Mouse (Mus musculus) hindbrain, embryonic 11.5 days (tissue): ENCODE data around the gene Prmt1. TPM values are rescaled to one million over a fixed set of nuclear protein-coding genes. Genes with fewer than 3 reads are reported as not detected.

ENCODE experiments used
- ATAC-seq: fragments of 200-750 bp; cut with Nextera tagmentation; 2 replicates; pipeline ENCODE4 v1.8.0; 2017; ENCODE audit warnings: mild to moderate bottlenecking, moderate TSS enrichment, moderate library complexity; ENCODE audit not compliant: low FRiP score
- DNase-seq: peaks from one replicate; pipeline ENCODE4 v3.0.0-alpha.2; 2015; ENCODE audit warnings: low spot score
- H3K27ac ChIP-seq: fragments of 300-500 bp; sonication (generic); 2 replicates; pipeline ENCODE4 v1.5.1; 2014; ENCODE audit warnings: mild to moderate bottlenecking, low read depth, low read length
- H3K27me3 ChIP-seq: fragments of 300-500 bp; sonication (generic); 2 replicates; pipeline ENCODE4 v1.6.1; 2014; ENCODE audit warnings: mild to moderate bottlenecking, low read length, moderate library complexity, mixed read lengths; ENCODE audit not compliant: control insufficient read depth, insufficient read depth
- H3K36me3 ChIP-seq: fragments of 300-500 bp; sonication (generic); 2 replicates; pipeline ENCODE4 v1.6.1; 2014; ENCODE audit warnings: mild to moderate bottlenecking, low read length, moderate library complexity, mixed read lengths; ENCODE audit not compliant: control insufficient read depth, insufficient read depth
- H3K4me1 ChIP-seq: fragments of 300-500 bp; sonication (generic); replicated peaks from 2 replicates; pipeline ENCODE4 v1.6.1; 2014; ENCODE audit warnings: low read length, mixed read lengths; ENCODE audit not compliant: control insufficient read depth, insufficient read depth
- H3K4me2 ChIP-seq: fragments of 300-500 bp; sonication (generic); replicated peaks from 2 replicates; pipeline ENCODE4 v1.6.1; 2014; ENCODE audit warnings: mild to moderate bottlenecking, low read depth, low read length
- H3K4me3 ChIP-seq: fragments of 300-500 bp; sonication (generic); 2 replicates; pipeline ENCODE4 v1.5.1; 2014; ENCODE audit warnings: low read depth, low read length
- H3K9ac ChIP-seq: fragments of 300-500 bp; sonication (generic); 2 replicates; pipeline ENCODE4 v1.6.1; 2014; ENCODE audit warnings: low read depth, low read length
- H3K9me3 ChIP-seq: fragments of 300-500 bp; sonication (generic); 2 replicates; pipeline ENCODE4 v1.6.1; 2016; ENCODE audit warnings: low read length; ENCODE audit not compliant: control insufficient read depth
- WGBS: fragments of 180-500 bp; shearing (Covaris S2); extraction: QIAGEN DNeasy Blood & Tissue Kit; methylation state at CpG from one replicate; pipeline ENCODE4 v1.1.7; 2014; 5-methylcytosine and 5-hydroxymethylcytosine counted together
- polyA plus RNA-seq: library from polyadenylated mRNA; unstranded; fragments of >200 nt; fragmentation: Nextera tagmentation; extraction: Ambion mirVana; gene quantifications from 2 replicates; pipeline ENCODE4 v1.2.1, GENCODE M21; 2014

The Prmt1 gene
- polyA plus RNA-seq, 1 experiment from 2014 or later, result 249 TPM

DNA sequence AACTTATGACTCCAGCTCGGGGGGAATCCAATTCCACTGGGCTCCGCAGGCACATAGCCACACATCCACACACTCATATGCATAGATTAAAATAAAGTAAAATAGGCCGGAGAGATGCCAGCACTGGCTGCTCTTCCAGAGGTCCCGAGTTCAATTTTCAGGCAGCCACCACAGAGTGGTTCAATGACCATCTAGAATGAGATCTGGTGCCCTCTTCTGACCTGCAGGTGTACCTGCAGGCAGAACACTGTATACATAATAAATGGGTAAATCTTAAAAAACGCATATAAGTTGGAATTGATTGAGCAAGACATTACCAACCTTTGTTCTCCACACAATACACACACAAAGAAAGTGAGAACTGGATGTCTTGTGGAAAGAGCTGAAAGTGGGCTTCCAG, 30.7 kb downstream of the Prmt1 start:
- no peaks in the 10 kb centered on the region for H3K4me1 ChIP-seq
- no peak overlapping the region for H3K4me2 ChIP-seq
- H3K9ac ChIP-seq, result no peak overlapping the region
- no peak overlapping the region for H3K27ac ChIP-seq
- H3K9me3 ChIP-seq, result no peaks in the 10 kb centered on the region
- H3K27me3 ChIP-seq, result peaks cover 13% of the 10 kb centered on the region
- 52% methylated on average over 5 of the region's 5 CpGs for WGBS
- DNase-seq (peak; percentile 41), ATAC-seq (no peak)
- no peaks in the 10 kb centered on the region for H3K36me3 ChIP-seq
- no peak overlapping the region for H3K4me3 ChIP-seq

DNA sequence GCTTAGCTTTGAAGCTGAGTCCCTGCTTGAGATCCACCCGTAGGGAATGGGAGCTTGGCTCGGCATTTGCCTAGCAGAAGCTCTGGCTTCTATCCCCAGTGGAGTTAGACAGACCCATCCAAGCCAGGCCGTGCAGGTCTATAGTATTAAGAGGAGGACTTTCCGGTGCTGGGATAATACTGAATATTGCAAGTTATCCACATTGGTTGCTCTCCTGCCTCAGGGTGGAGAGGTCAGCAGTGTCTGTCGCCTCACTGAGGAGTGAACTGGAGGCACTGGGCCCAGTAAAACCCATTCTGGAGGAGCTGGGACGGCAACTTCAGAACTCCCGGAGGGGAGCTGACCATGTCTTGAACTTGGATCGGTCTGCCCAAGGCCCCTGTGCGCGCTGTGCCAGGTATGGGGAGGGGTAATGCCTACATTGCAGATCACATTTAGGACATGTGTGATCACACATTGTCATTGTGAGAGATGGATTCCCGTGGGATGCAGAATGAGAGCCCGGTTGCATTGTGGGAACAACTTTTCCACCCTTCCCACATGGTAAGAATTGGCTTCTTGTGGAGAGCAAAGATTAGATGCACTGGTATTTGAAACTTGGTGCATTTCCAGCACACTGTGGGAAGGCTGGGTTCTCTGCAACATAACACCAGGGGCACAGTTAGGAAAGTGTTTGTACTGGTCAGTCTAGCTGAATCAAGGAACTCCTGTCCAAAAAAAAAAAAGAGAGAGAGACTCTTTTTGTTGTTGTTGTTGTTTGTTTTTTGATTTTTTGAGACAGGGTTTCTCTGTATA, 32.1 kb downstream of the Prmt1 start:
- no peak overlapping the region for H3K9ac ChIP-seq
- H3K4me3 ChIP-seq, result no peak overlapping the region
- no peak overlapping the region for H3K27ac ChIP-seq
- no peak for DNase-seq
- peaks cover 20% of the 10 kb centered on the region for H3K27me3 ChIP-seq
- H3K4me2 ChIP-seq, result no peak overlapping the region
- H3K4me1 ChIP-seq, result no peaks in the 10 kb centered on the region
- 81% methylated on average over 12 of the region's 12 CpGs for WGBS
- H3K36me3 ChIP-seq, result no peaks in the 10 kb centered on the region
- no peak for ATAC-seq
- H3K9me3 ChIP-seq, result no peaks in the 10 kb centered on the region

DNA sequence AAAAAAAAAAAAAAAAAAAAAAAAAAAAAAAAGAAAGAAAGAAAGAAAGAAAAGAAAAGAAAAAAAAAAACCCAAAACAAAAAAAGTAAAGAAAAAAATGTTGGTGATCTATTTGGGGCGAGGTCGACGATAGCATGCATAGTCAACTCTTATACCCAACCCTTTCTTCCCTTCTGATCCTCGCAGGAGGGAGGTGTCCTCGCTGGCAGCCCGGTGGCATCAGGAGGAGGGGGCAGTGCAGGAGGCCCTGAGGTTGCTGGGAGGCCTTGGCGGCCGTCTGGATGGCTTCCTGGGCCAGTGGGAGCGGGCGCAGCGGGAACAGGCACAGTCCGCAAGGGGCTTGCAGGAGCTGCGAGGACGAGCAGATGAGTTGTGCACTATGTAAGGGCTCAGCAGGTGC, 32.8 kb downstream of the Prmt1 start:
- no peak for DNase-seq
- Histone ChIP-seq H3K27me3 (peaks cover 20% of the 10 kb centered on the region), H3K27ac (no peak overlapping the region), H3K4me2 (no peak overlapping the region), H3K9ac (no peak overlapping the region), H3K36me3 (no peaks in the 10 kb centered on the region), H3K4me1 (no peaks in the 10 kb centered on the region), H3K9me3 (no peaks in the 10 kb centered on the region), H3K4me3 (no peak overlapping the region)
- WGBS, result 56% methylated on average over 14 of the region's 14 CpGs
- no peak for ATAC-seq

DNA sequence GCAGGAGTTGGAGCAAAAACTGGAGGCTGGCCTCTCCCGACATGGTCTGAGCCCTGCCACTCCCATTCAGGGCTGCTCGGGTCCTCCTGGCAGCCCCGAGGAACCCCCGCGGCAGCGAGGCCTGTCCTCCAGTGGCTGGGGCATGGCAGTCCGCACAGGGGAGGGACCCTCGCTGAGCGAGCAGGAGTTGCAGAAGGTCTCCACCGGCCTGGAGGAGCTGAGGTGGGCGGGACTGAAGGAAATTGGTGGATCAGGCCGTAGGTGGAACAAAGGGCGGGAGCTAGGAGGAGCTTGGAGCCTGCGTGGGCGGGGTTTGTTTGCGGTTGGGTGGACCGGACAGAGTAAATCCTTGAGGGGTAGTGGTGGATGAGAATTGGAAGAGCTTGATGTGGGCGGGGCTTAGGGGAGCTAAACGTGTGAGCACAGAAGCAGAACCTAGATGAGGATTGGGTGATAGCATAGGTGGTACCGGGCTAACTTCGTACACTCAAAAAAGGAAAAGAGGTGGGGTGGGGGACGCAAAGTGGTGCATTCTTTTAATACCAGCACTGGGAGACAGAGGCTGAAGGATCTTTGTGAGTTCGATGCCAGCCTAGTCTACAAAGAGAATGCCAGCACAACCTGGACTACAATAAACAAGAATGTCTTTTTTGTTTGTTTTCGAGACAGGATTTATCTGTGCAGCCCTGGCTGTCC, 33.6 kb downstream of the Prmt1 start:
- no peaks in the 10 kb centered on the region for H3K36me3 ChIP-seq
- DNase-seq (peak; percentile 92), ATAC-seq (peak; percentile 83)
- peak overlapping the region; percentile 42 for H3K9ac ChIP-seq
- H3K4me3 ChIP-seq, result peak overlapping the region; percentile 36
- no peak overlapping the region for H3K27ac ChIP-seq
- H3K9me3 ChIP-seq, result no peaks in the 10 kb centered on the region
- peak overlapping the region; percentile 69 for H3K4me2 ChIP-seq
- WGBS, result 6% methylated on average over 24 of the region's 24 CpGs
- H3K4me1 ChIP-seq, result no peaks in the 10 kb centered on the region
- H3K27me3 ChIP-seq, result peaks cover 20% of the 10 kb centered on the region

DNA sequence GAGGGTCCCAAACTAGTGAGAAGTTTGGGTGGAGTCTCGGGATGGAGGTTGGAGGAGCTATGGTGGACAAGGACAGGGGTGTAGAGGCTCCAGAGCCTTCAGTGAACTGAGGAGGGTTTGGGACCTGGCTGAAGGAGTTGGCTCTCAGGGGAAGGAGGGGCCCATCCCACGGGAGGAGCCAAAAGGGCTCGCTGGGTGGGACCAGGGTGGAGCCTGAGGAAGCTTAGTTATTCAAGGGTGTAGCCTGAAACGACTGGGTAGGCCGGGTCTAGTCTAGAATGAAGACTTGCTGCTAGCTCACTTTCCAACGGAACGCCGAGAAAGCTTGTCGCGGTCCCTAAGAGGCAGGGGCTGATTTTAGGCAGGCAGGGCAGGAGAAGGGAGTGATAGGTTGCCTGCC, 34.4 kb downstream of the Prmt1 start:
- Histone ChIP-seq H3K4me1 (no peaks in the 10 kb centered on the region), H3K9me3 (no peaks in the 10 kb centered on the region), H3K36me3 (no peaks in the 10 kb centered on the region), H3K27ac (no peak overlapping the region), H3K4me3 (peak overlapping the region; percentile 36; the same call in 1 of the 2 replicates), H3K4me2 (peak overlapping the region; percentile 69), H3K27me3 (peaks cover 20% of the 10 kb centered on the region), H3K9ac (no peak overlapping the region)
- 0% methylated on average over 10 of the region's 10 CpGs for WGBS
- DNase-seq (peak; percentile 51), ATAC-seq (0 out of 2 replicates have a peak, but pooled peaks have one; percentile 8)

DNA sequence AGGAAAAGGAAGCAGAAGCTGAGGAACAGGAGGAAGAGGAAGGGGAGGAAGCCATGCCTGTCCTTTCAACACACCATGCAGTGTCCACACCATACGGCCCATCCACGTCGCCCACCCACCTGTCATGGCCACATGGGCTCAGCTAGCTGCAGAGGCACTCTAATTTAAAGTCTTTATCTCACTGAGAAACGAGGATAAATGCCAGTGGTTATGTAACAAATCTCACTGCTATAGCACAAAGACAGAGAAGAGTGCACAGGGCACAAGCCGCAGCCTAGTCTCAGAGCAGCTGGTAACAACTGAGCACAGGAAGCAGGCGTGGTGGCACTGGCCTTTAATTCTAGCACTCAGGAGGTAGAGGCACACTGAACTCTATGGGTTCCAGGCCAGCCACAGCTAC, 36.4 kb downstream of the Prmt1 start:
- Histone ChIP-seq H3K9ac (no peak overlapping the region), H3K36me3 (no peaks in the 10 kb centered on the region), H3K4me3 (no peak overlapping the region), H3K9me3 (no peaks in the 10 kb centered on the region), H3K27ac (no peak overlapping the region), H3K4me2 (no peak overlapping the region), H3K4me1 (no peaks in the 10 kb centered on the region), H3K27me3 (peaks cover 20% of the 10 kb centered on the region)
- DNase-seq (no peak), ATAC-seq (no peak)
- WGBS, result 82% methylated on average over 6 of the region's 6 CpGs

DNA sequence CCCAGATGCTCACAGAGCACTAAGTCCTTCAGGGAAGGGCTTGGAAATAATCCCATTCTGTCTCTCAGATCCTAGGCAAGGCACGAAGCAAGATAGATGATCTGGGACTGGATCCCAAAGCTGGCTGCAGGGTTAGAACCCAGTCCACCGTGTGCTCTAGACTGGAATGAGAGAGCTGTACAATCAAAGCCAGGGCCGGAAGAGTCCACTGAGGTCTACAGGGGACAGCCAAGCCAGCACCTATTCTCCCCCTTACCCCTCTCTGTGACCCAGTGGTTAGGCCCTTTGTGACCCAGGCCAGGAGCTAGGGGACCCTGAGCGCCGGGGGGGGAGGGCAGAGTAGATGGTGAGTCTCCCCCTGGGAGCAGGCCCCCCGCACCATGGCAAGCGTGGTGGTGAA, 43.5 kb downstream of the Prmt1 start, which contains the start of gene Tsks:
TSS of gene Tsks (plus strand) at position 301 of the 400 bp plus-strand sequence.
- H3K27ac ChIP-seq, result no peak within 1 kb of the TSS
- WGBS, result 85% methylated on average over 7 of the region's 7 CpGs
- no peak within 1 kb of the TSS for H3K9ac ChIP-seq
- H3K4me2 ChIP-seq, result no peak within 1 kb of the TSS
- no peak within 1 kb of the TSS for H3K4me3 ChIP-seq
- no peaks in the 10 kb centered on the region for H3K36me3 ChIP-seq
- ATAC-seq (no peak), DNase-seq (no peak)
- no peaks in the 10 kb centered on the region for H3K4me1 ChIP-seq
- H3K27me3 ChIP-seq, result no peaks in the 10 kb centered on the region
- no peaks in the 10 kb centered on the region for H3K9me3 ChIP-seq

DNA sequence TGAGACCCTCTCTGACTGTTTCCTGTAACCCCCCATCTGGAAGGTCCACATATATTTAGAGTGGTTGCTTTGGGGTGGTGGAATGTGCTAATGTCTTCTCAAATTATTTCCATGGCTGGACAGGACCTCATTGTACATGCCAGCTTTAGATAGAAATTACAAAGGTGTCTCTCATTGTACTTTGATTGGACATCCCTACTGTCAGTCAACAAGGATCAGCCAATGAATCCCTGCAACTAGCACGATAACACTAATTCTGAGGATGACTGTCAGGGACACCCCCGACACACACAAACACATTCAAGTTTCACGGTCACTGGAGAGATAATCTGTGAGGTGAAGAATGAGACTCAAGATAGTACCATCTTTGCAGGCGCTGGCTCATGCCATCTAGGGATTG, 47.7 kb downstream of the Prmt1 start:
- DNase-seq (no peak), ATAC-seq (no peak)
- Histone ChIP-seq H3K9me3 (no peaks in the 10 kb centered on the region), H3K4me2 (no peak overlapping the region), H3K36me3 (no peaks in the 10 kb centered on the region), H3K4me1 (no peaks in the 10 kb centered on the region), H3K27ac (no peak overlapping the region), H3K9ac (no peak overlapping the region), H3K27me3 (no peaks in the 10 kb centered on the region), H3K4me3 (no peak overlapping the region)
- 93% methylated on average over 4 of the region's 4 CpGs for WGBS
